In genomic region chr9:25570436-25570835, GRCm38 (mm10) we compare ENCODE assay signal across 12 mouse cellular contexts.
DNase-seq lines count a peak whose midpoint lies in the region; ATAC-seq lines count a peak whose summit lies in the region.
"Had no signal": no experiment of that assay in that cellular context is flagged by ENCODE, and none has a peak within 500 bp of the region (broad histone marks: within the 10 kb centered on the region; RNA-seq: fewer than 3 reads in every experiment).

No protein-coding gene starts in this region.

- no peaks in the 10 kb centered on the region for H3K36me3 ChIP-seq in forebrain, embryonic 10.5 days (replicated peaks)
- H3K36me3 ChIP-seq in forebrain, embryonic 13.5 days (ENCODE audit: poor library complexity, severe bottlenecking), result no peaks in the 10 kb centered on the region
- H3K36me3 ChIP-seq in limb, embryonic 12.5 days, result no peaks in the 10 kb centered on the region

- H3K4me3 ChIP-seq in forebrain, embryonic 10.5 days, result no peak overlapping the region
- H3K4me3 ChIP-seq in forebrain, embryonic 13.5 days, result no peak overlapping the region
- H3K4me3 ChIP-seq in limb, embryonic 12.5 days (replicated peaks), result no peak overlapping the region
- H3K4me3 ChIP-seq: megakaryocyte, embryonic 14.5 days had no signal

- no peaks in the 10 kb centered on the region for H3K27me3 ChIP-seq in forebrain, embryonic 10.5 days (ENCODE audit: poor library complexity, severe bottlenecking)
- H3K27me3 ChIP-seq in forebrain, embryonic 13.5 days, result no peaks in the 10 kb centered on the region
- H3K27me3 ChIP-seq in limb, embryonic 12.5 days, result no peaks in the 10 kb centered on the region
- H3K27me3 ChIP-seq: megakaryocyte, embryonic 14.5 days; Patski had no signal

- 88% methylated on average over 9 of the region's 9 CpGs for WGBS in forebrain, embryonic 10.5 days
- 83% methylated on average over 9 of the region's 9 CpGs for WGBS in forebrain, embryonic 13.5 days
- 72% methylated on average over 9 of the region's 9 CpGs for WGBS in limb, embryonic 12.5 days

- H3K9me3 ChIP-seq in forebrain, embryonic 10.5 days, result no peaks in the 10 kb centered on the region
- no peaks in the 10 kb centered on the region for H3K9me3 ChIP-seq in forebrain, embryonic 13.5 days (replicated peaks)
- no peaks in the 10 kb centered on the region for H3K9me3 ChIP-seq in limb, embryonic 12.5 days
- H3K9me3 ChIP-seq: megakaryocyte, embryonic 14.5 days had no signal

- H3K27ac ChIP-seq in forebrain, embryonic 10.5 days, result peak overlapping the region; percentile 78; the same call in 1 of the 2 replicates
- no peak overlapping the region for H3K27ac ChIP-seq in forebrain, embryonic 13.5 days
- H3K27ac ChIP-seq in limb, embryonic 12.5 days, result peak overlapping the region; percentile 80; the same call in 1 of the 2 replicates
- H3K27ac ChIP-seq: kidney, postnatal 0 days had no signal

- intact Hi-C loops in left cerebral cortex, postnatal 25 days (cut with DNase I), result loop anchor here (5.0 kb wide), 1 partner anchor 88 kb away; the partner anchor contains the start of gene Eepd1

- ATAC-seq in forebrain, embryonic 13.5 days, result no peak
- ATAC-seq in limb, embryonic 12.5 days (ENCODE audit: insufficient number of reproducible peaks, insufficient read depth, low FRiP score, low TSS enrichment, low read depth), result no peak
- ATAC-seq: Patski had no signal

- H3K4me1 ChIP-seq in forebrain, embryonic 10.5 days, result peaks cover 34% of the 10 kb centered on the region
- peaks cover 17% of the 10 kb centered on the region for H3K4me1 ChIP-seq in forebrain, embryonic 13.5 days
- peaks cover 37% of the 10 kb centered on the region for H3K4me1 ChIP-seq in limb, embryonic 12.5 days (replicated peaks)
- H3K4me1 ChIP-seq: megakaryocyte, embryonic 14.5 days had no signal

- H3K4me2 ChIP-seq in forebrain, embryonic 13.5 days, result no peak overlapping the region
- H3K4me2 ChIP-seq in limb, embryonic 12.5 days, result no peak overlapping the region

- no peak for DNase-seq in forebrain, embryonic 10.5 days (ENCODE audit: extremely low spot score, low spot score)
- peak; percentile 26 to 75 for DNase-seq in left cerebral cortex, postnatal 25 days (ENCODE audit: low spot score in 2 of 2)
- DNase-seq in left cerebral cortex, adult 18-20 months (ENCODE audit: low spot score in 2 of 2), result no peak
- DNase-seq in monocyte, adult 2 months (ENCODE audit: low read depth in 1 of 2, low spot score in 2 of 2), result peak; percentile 56 to 67
- no peak for DNase-seq in cerebellum, adult 18-20 months
- DNase-seq in kidney, postnatal 4 days, result no peak
- DNase-seq: B cell, adult 2 months had no signal

- H3K9ac ChIP-seq in forebrain, embryonic 13.5 days, result no peak overlapping the region
- H3K9ac ChIP-seq in limb, embryonic 12.5 days (replicated peaks), result no peak overlapping the region

Comparison
In these comparisons a context has a peak if more than half of its experiments do, and no peak if none do; other contexts are left out.
1. DNase-seq: peak in left cerebral cortex, postnatal 25 days (2 of 2) and monocyte, adult 2 months (2 of 2); none in forebrain, embryonic 10.5 days (single experiment), left cerebral cortex, adult 18-20 months (0 of 2), cerebellum, adult 18-20 months (0 of 2) and kidney, postnatal 4 days (0 of 2).